Mouse (Mus musculus) limb, embryonic 10.5 days (tissue): ENCODE data around the gene Fgfr2. TPM values are rescaled to one million over a fixed set of nuclear protein-coding genes. Genes with fewer than 3 reads are reported as not detected.

ENCODE experiments used
- DNase-seq: peaks from one replicate; pipeline ENCODE4 v3.0.0-alpha.2; 2017; ENCODE audit warnings: low spot score
- H3K27ac ChIP-seq: fragments of 300-500 bp; sonication (generic); 2 replicates; pipeline ENCODE4 v1.5.1; 2016; ENCODE audit warnings: mild to moderate bottlenecking
- H3K27me3 ChIP-seq: fragments of 300-500 bp; sonication (generic); 2 replicates; pipeline ENCODE4 v1.6.1; 2016; ENCODE audit warnings: low read depth, mild to moderate bottlenecking; ENCODE audit not compliant: poor library complexity, severe bottlenecking
- H3K36me3 ChIP-seq: fragments of 300-500 bp; sonication (generic); 2 replicates; pipeline ENCODE4 v1.6.1; 2016; ENCODE audit warnings: mild to moderate bottlenecking, moderate library complexity
- H3K4me1 ChIP-seq: fragments of 300-500 bp; sonication (generic); 2 replicates; pipeline ENCODE4 v1.6.1; 2016
- H3K4me3 ChIP-seq: fragments of 300-500 bp; sonication (generic); 2 replicates; pipeline ENCODE4 v1.5.1; 2016; ENCODE audit warnings: mild to moderate bottlenecking, moderate library complexity
- H3K9me3 ChIP-seq: fragments of 300-500 bp; sonication (generic); replicated peaks from 2 replicates; pipeline ENCODE4 v1.6.1; 2016; ENCODE audit warnings: mild to moderate bottlenecking
- WGBS: fragments of 180-500 bp; shearing (Covaris S2); methylation state at CpG from one replicate; pipeline ENCODE4 v1.1.7; 2016; 5-methylcytosine and 5-hydroxymethylcytosine counted together
- polyA plus RNA-seq: library from polyadenylated mRNA; unstranded; fragments of >200 nt; fragmentation: Nextera tagmentation; extraction: Ambion mirVana; gene quantifications from 2 replicates; pipeline ENCODE4 v1.2.1, GENCODE M21; 2016

Fgfr2 gene
- polyA plus RNA-seq, 1 experiment from 2014 or later, result 64.4 TPM

DNA sequence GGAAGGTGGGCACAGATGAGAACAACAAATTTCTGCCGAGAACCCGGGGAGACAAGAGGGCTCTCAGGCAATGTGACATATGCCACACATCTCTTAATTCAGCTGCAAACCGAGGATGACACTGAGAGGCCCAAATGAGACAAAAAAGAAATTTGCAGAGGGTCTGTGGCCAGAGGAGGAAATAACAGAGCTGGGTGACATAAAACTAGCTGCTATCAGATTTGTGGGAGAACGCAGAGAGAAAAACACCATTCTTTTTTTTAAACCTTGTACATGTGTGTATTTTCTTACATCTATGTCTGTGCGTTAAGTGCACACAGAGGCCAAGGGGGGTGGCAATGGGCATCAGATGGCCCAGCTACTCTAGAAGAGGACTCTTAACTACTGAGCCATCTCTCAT is 328.0 kb downstream of the Fgfr2 start:
- H3K36me3 ChIP-seq, result peaks cover 19% of the 10 kb centered on the region
- peaks cover 28% of the 10 kb centered on the region for H3K4me1 ChIP-seq
- H3K27me3 ChIP-seq, result no peaks in the 10 kb centered on the region
- DNase-seq, result no peak
- H3K27ac ChIP-seq, result no peak overlapping the region
- 92% methylated on average over 5 of the region's 5 CpGs for WGBS
- no peaks in the 10 kb centered on the region for H3K9me3 ChIP-seq
- H3K4me3 ChIP-seq, result no peak overlapping the region

DNA sequence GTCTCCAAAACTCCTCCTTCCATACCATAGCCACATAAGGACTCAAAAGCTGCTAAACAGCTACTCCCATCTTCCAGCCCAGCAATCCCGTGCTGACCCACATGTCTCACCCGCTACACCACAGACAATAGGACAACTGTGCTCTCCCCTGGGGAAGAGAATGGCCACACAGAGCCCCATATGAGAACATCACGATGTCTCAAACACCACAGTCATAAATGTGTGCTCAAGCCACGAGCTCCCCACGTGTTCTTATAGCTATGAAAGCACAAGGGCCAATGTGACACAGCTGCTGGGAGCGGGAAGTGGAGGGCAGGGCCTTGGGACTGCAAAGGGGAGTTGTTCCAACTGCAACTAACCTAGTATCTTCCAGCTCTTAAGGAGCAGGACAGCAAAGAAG is 329.7 kb downstream of the Fgfr2 start:
- no peak for DNase-seq
- peaks cover 30% of the 10 kb centered on the region for H3K4me1 ChIP-seq
- peaks cover 24% of the 10 kb centered on the region for H3K36me3 ChIP-seq
- no peaks in the 10 kb centered on the region for H3K9me3 ChIP-seq
- no peak overlapping the region for H3K4me3 ChIP-seq
- no peak overlapping the region for H3K27ac ChIP-seq
- 76% methylated on average over 6 of the region's 6 CpGs for WGBS
- H3K27me3 ChIP-seq, result no peaks in the 10 kb centered on the region

DNA sequence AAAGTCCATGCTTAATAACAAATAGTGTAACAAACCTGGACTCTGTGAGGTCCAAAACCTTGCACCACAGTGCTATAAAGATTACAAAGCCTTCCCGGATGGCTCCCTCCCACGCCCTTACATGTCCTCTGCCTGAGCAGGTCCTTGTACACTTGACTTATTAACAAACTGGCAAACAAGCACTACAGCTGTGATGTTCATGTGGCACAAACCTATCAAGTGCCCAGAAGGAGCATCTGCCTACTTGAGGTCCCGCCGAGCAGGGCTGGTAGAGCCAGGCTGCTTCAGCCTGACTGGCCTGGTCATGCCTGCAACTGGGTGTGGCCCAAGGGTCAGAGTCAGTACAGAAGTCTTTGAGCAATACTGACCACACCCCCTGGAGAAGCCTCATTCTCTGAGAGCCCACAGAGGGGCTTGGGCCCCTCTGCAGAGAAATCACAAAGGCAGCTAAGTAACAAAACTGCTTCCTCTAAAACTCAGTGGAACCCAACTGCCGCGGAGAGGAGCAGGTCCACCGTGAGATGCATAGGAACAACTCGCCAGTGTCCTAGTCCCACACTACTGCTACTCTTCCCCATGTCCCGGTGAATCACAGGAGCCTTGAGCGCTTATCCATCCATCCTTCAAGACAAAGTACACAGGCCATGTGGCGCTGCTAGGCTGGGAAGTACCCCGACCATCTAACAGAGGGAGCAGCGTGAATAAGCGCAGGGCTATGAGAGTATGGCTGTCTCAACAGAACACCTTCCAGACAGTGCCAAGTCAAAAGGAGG is 332.5 kb downstream of the Fgfr2 start:
- no peak overlapping the region for H3K4me3 ChIP-seq
- H3K4me1 ChIP-seq, result peaks cover 41% of the 10 kb centered on the region
- no peaks in the 10 kb centered on the region for H3K27me3 ChIP-seq
- no peaks in the 10 kb centered on the region for H3K9me3 ChIP-seq
- no peak for DNase-seq
- peaks cover 12% of the 10 kb centered on the region for H3K36me3 ChIP-seq
- WGBS, result 90% methylated on average over 14 of the region's 14 CpGs
- no peak overlapping the region for H3K27ac ChIP-seq

DNA sequence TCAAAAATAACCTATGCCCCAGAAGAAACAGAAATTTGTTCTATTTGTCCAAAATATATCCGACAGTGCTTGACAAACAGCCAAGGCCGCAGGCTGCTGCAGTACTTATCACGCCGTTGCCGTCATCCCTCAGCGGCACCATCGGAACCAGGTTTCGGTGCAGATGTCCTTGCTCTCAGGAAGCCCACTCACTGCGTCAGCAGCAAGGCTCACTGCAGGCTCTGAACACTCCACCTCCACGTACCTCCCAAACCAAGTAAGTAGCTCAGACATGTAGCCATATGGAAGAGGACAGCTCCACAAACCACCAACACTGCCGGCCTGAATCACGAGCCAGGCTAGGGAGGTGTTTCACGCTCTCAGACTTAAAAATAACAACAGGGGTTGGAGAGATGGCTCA is 334.3 kb downstream of the Fgfr2 start:
- H3K9me3 ChIP-seq, result no peaks in the 10 kb centered on the region
- H3K27me3 ChIP-seq, result no peaks in the 10 kb centered on the region
- peaks cover 47% of the 10 kb centered on the region for H3K4me1 ChIP-seq
- H3K27ac ChIP-seq, result no peak overlapping the region
- H3K36me3 ChIP-seq, result peaks cover 7% of the 10 kb centered on the region
- DNase-seq, result no peak
- no peak overlapping the region for H3K4me3 ChIP-seq
- WGBS, result 94% methylated on average over 13 of the region's 13 CpGs

DNA sequence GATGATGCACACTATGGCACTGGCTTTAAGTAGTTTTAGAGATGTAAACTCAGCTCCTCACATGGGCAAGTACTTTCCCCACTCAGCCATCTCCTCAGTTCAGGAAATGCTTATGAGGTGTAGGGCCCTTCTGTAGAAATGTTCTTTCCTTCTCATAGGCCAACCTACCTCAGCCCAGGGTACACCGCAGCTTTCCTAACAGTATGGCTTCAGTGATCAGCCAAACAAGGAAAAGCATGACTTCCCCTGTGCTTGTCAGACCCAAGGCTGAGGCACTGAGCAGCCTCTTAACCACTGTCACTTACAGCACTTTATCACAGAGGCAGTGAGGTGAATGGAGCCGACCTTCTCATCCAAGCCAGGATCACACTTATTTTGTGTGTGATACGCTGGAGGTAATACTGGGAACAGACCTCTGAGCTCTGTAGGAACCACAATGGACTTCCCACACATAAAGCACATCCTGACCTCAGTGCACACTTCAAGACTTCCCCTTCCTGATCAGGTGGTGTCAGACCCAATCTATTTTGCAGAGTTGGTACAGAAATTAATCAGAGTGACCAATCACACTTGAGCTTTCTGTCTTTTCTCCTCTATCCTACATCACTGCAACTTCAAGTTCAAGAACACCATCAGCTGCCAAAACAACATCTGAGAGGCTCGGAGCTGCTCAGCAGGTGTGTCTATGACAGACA is 335.5 kb downstream of the Fgfr2 start:
- no peaks in the 10 kb centered on the region for H3K27me3 ChIP-seq
- H3K27ac ChIP-seq, result no peak overlapping the region
- no peak overlapping the region for H3K4me3 ChIP-seq
- H3K36me3 ChIP-seq, result peaks cover 7% of the 10 kb centered on the region
- 89% methylated on average over 4 of the region's 4 CpGs for WGBS
- no peaks in the 10 kb centered on the region for H3K9me3 ChIP-seq
- H3K4me1 ChIP-seq, result peaks cover 40% of the 10 kb centered on the region
- DNase-seq, result no peak

DNA sequence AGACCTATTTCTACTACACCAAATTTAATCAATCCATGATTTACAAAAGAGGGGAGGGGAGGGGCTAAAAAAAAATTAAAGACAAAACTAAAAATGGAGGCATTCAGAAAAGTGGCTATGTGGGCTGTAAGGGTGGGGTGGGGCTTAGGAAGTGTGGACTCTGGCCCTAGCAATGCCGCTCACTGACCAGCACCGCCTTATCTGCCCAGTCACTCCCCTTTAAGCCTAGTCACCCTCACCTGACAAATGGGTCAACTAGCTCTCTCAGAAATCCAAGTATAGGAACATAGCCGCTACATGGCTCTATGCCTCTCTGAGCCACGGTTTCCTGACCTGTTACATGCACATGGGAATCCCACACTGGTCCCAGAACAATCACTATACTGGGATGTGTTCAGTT is 336.1 kb downstream of the Fgfr2 start:
- H3K4me1 ChIP-seq, result peaks cover 40% of the 10 kb centered on the region
- no peaks in the 10 kb centered on the region for H3K9me3 ChIP-seq
- H3K27ac ChIP-seq, result no peak overlapping the region
- peaks cover 7% of the 10 kb centered on the region for H3K36me3 ChIP-seq
- DNase-seq, result no peak
- no peak overlapping the region for H3K4me3 ChIP-seq
- 92% methylated on average over 4 of the region's 4 CpGs for WGBS
- no peaks in the 10 kb centered on the region for H3K27me3 ChIP-seq

DNA sequence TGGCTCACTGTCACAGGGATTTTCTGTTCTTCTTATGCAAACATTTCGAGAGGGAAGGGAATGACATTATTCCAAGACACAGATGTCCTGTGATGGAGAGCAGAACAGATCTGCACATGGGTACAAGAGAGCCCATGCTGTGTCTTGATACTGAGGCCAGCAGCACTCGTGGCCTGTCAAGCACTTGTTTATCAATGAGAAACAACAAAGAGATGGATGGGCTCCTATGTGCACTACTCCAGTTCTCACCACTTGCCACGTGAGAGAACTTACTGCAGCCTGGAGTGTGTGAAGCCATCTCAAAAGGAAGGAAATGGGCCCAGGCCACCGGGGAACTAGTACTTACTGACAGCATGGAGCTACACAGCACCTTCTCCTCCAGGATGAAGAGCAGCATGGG is 336.6 kb downstream of the Fgfr2 start:
- Histone ChIP-seq H3K27me3 (no peaks in the 10 kb centered on the region), H3K36me3 (peaks cover 7% of the 10 kb centered on the region), H3K27ac (no peak overlapping the region), H3K4me1 (peaks cover 41% of the 10 kb centered on the region), H3K4me3 (no peak overlapping the region), H3K9me3 (no peaks in the 10 kb centered on the region)
- 52% methylated on average over 4 of the region's 4 CpGs for WGBS
- no peak for DNase-seq

DNA sequence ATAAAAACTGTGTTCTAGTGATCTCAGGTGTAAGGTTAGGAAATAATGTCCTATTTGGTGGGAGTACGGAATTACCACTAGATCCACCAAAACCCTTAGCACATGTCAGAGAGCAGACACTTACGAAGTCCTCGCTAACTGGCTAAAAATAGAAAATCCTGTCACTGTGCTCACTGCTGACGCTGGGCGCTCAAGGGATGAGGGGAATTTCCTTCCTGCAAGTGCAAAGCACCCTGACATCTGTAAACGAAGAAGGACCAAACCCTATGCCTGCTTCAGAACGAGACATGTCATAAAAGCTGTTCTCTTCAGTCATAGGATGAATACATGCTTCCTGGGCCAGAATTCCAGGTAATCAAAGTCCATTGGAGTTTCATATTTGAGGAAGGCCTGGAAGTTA is 337.1 kb downstream of the Fgfr2 start:
- Histone ChIP-seq H3K4me3 (no peak overlapping the region), H3K36me3 (peaks cover 7% of the 10 kb centered on the region), H3K27me3 (no peaks in the 10 kb centered on the region), H3K27ac (no peak overlapping the region), H3K9me3 (no peaks in the 10 kb centered on the region), H3K4me1 (peaks cover 46% of the 10 kb centered on the region)
- WGBS, result 81% methylated on average over 7 of the region's 7 CpGs
- no peak for DNase-seq

DNA sequence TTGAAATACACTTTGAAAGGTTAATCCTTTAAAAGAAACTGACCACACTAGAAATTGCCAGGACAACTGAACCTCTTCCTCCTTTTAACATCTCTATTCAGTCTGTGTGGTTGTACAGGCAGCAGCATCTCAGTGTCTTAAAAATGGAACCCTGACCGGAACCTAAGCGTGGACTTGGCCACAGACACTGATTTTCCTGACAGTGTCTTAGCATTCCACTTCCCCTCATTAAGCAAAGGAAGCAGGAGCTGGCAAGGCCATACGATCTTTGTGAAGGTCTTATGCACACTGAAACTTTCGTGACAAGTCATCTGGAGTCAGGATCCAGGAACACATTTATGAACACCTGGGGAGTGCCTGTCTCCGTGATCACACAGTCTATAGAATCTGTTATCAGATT is 339.0 kb downstream of the Fgfr2 start:
- 88% methylated on average over 5 of the region's 5 CpGs for WGBS
- Histone ChIP-seq H3K27me3 (no peaks in the 10 kb centered on the region), H3K9me3 (no peaks in the 10 kb centered on the region), H3K36me3 (peaks cover 4% of the 10 kb centered on the region; the same call in 1 of the 2 replicates), H3K4me1 (peaks cover 44% of the 10 kb centered on the region), H3K4me3 (no peak overlapping the region), H3K27ac (no peak overlapping the region)
- no peak for DNase-seq

DNA sequence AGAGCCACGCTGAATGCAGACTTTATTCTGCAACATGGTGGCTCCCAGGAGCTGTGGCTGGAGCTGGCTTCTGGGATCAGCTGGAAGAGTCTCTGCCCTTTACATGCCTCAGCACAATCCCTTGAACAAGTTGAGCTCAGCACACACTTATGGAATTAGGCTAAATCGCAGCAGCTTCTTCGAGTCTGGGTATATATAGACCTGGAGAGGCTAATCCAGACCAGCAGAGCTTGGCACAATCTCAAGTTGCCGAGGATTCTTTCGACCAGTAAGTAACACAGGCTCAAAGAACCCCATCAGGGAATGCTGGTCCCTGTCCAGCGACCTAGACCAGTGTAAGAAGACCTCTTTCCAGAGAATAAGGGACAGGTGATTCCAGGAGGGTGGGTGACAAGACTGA is 341.3 kb downstream of the Fgfr2 start:
- peaks cover 45% of the 10 kb centered on the region for H3K4me1 ChIP-seq
- no peaks in the 10 kb centered on the region for H3K27me3 ChIP-seq
- no peak for DNase-seq
- peaks cover 24% of the 10 kb centered on the region for H3K36me3 ChIP-seq
- no peak overlapping the region for H3K4me3 ChIP-seq
- WGBS, result 74% methylated on average over 6 of the region's 6 CpGs
- H3K9me3 ChIP-seq, result no peaks in the 10 kb centered on the region
- H3K27ac ChIP-seq, result peak overlapping the region; percentile 38; the same call in 1 of the 2 replicates

DNA sequence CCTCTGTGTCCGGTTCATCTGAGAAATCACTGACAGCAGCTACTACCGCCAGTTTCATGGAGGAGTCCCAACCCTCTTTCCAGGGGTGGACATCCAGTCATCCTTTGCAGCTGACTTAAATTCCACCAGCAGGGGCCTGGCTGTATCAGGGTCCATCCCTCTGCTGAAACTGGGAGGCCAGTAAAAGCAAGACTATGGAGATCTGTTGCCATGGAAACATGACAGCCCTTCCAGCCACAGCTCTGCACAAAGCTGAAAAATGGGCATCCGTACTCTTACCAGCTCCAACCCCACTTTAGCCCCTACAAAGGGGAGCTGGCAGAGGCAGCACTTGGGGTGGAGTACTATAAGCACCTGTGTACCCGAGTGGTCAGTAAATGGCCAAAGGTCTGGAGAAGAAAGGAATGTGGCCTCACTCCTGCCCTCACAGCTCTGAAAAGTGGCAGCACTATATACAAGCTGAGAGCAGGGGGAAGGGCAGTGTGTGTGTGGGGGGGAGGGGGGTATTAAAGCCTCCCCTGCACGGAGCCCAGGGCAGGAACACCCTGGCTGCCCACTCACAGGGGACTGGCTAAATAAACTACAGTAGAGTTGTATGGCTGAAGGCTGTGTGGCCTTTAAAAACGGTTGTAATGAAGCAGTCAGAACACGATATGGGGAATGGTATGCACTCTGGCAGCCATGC is 341.9 kb downstream of the Fgfr2 start:
- peak overlapping the region; percentile 38 for H3K27ac ChIP-seq
- DNase-seq, result no peak
- H3K4me3 ChIP-seq, result no peak overlapping the region
- 36% methylated on average over 7 of the region's 7 CpGs for WGBS
- H3K4me1 ChIP-seq, result peaks cover 41% of the 10 kb centered on the region
- H3K36me3 ChIP-seq, result peaks cover 29% of the 10 kb centered on the region
- no peaks in the 10 kb centered on the region for H3K27me3 ChIP-seq
- H3K9me3 ChIP-seq, result no peaks in the 10 kb centered on the region

DNA sequence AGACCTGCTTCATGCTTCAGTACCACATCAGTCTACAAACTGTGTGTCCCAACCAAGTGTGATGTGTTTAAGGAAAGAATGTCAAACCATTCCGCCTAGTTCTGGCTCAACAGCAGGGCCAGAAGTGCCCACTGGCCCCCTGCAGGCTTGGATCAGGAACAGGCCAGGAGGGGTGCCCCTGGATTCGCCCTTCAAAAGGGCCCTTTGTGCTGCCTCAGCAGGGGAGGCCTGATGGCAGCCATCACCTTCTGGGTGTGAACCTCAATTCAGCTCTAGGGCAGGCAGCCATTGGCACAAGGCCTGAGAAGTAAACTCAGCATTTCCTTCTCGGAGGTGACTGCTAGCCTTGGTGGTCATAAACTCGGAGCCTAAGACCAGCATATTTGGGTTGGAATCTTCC is 342.5 kb downstream of the Fgfr2 start:
- H3K27ac ChIP-seq, result peak overlapping the region; percentile 38; the same call in 1 of the 2 replicates
- H3K36me3 ChIP-seq, result peaks cover 36% of the 10 kb centered on the region
- no peaks in the 10 kb centered on the region for H3K27me3 ChIP-seq
- peak; percentile 37 for DNase-seq
- 37% methylated on average over 4 of the region's 4 CpGs for WGBS
- H3K4me1 ChIP-seq, result peaks cover 34% of the 10 kb centered on the region
- H3K4me3 ChIP-seq, result 0 out of 2 replicates have a peak overlapping the region, but pooled peaks have one; percentile 7
- no peaks in the 10 kb centered on the region for H3K9me3 ChIP-seq

DNA sequence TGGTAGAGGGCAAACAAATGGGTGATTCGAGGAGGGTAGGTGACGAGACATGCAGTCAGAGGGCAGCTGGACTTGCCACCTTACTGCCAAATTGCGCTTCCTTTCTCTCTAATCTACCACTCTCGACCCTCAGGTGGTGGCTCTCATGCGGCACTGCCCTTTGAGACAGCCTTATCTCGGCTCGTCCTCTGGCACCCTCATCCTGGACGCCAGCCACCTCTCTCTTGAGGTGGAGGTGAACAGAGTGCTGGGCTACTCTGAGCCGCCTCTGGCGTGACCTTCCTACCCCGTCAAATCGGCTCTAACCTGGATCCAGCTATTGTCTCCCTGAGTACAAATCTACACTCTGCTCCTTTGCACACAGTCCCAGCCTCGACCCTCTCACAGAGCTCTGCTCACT is 344.5 kb downstream of the Fgfr2 start:
- Histone ChIP-seq H3K4me1 (peaks cover 27% of the 10 kb centered on the region), H3K4me3 (no peak overlapping the region), H3K27me3 (no peaks in the 10 kb centered on the region), H3K9me3 (no peaks in the 10 kb centered on the region), H3K27ac (no peak overlapping the region), H3K36me3 (peaks cover 55% of the 10 kb centered on the region)
- 83% methylated on average over 13 of the region's 13 CpGs for WGBS
- no peak for DNase-seq
